Mouse (Mus musculus): ENCODE measurements around the gene Mtnr1a. TPM values are rescaled to one million over a fixed set of nuclear protein-coding genes. Genes with fewer than 3 reads are reported as not detected.

Mtnr1a gene
- 0.30 TPM in 1 of 2 replicates, not detected in the other for polyA plus RNA-seq (2014; fragmentation: Nextera tagmentation; extraction: Ambion mirVana)

DNA sequence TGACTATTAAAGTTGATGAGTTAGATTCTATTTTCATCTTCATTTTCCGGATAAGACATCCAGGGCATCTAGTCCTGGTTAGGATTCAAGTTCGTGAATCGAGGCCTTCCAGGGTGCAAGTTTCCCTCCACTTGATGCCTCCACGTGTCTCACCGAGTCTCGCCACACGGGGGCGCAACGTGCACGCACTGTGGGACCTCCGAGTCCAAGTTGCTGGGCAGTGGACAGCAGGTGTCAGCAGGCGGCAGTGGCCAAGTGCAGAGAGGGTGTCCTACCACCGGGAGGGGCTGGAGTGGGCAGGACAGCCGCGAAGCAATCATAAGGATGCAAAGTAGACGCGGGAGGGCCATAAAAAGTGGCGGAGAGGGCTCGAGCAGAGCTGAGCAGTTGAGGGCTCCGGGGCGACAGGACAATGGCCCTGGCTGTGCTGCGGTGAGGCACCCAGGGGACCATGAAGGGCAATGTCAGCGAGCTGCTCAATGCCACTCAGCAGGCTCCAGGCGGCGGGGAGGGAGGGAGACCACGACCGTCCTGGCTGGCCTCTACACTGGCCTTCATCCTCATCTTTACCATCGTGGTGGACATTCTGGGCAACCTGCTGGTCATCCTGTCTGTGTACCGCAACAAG is at the start of gene Mtnr1a:
Mtnr1a (plus strand) TSS at position 379 of the 628 bp plus-strand sequence.
- Histone ChIP-seq H3K4me3 (ENCODE audit: low read depth, low read length) (peak within 1 kb of the TSS; percentile 23), H3K4me2 (peak within 1 kb of the TSS; percentile 57), H3K9me3 (ENCODE audit: low read depth, low read length) (no peaks in the 10 kb centered on the region), H3K4me1 (ENCODE audit: insufficient read depth) (no peaks in the 10 kb centered on the region), H3K27me3 (ENCODE audit: insufficient read depth, low read length) (peaks cover 7% of the 10 kb centered on the region; the same call in 1 of the 2 replicates), H3K36me3 (ENCODE audit: insufficient read depth) (no peaks in the 10 kb centered on the region), H3K9ac (no peak within 1 kb of the TSS), H3K27ac (ENCODE audit: low read depth) (no peak within 1 kb of the TSS)
- DNase-seq (peak; percentile 95), ATAC-seq (ENCODE audit: insufficient read depth) (peak; percentile 87)
- TF ChIP-seq CTCF (IDR thresholded peaks at IDR 0.05; ENCODE audit: low read depth), result peak; percentile 100
- WGBS, result 10% methylated on average over 29 of the region's 29 CpGs

DNA sequence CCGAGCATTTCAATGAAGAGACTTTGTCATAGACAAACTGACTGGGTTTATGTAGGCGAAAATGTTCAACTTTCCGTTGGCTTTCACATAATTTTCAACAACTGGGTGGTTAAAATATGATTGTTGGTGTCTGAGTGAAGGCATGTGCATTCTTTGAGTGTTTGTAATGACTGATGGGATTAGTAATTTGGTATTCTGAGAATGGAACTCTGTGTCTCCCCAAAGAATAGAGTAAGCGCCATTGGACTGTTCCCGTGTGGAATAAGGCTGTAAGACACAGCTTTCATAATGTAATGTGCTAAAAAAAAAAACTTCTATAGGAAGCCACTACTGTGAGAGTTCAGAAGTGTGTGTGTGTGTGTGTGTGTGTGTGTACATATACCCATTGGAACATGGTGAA is 49.7 kb upstream of the Mtnr1a start:
- ATAC-seq (ENCODE audit: insufficient read depth), result no peak
- Histone ChIP-seq H3K9me3 (ENCODE audit: low read depth, low read length) (no peaks in the 10 kb centered on the region), H3K4me3 (ENCODE audit: low read depth, low read length) (no peak overlapping the region), H3K36me3 (ENCODE audit: insufficient read depth) (peaks cover 83% of the 10 kb centered on the region), H3K27me3 (ENCODE audit: insufficient read depth, low read length) (no peaks in the 10 kb centered on the region), H3K4me2 (no peak overlapping the region), H3K27ac (ENCODE audit: low read depth) (no peak overlapping the region), H3K9ac (no peak overlapping the region), H3K4me1 (ENCODE audit: insufficient read depth) (no peaks in the 10 kb centered on the region)
- 73% methylated on average over 5 of the region's 5 CpGs for WGBS
- DNase-seq, result no peak
- no peak for TF ChIP-seq CTCF (IDR thresholded peaks at IDR 0.05; ENCODE audit: low read depth)

DNA sequence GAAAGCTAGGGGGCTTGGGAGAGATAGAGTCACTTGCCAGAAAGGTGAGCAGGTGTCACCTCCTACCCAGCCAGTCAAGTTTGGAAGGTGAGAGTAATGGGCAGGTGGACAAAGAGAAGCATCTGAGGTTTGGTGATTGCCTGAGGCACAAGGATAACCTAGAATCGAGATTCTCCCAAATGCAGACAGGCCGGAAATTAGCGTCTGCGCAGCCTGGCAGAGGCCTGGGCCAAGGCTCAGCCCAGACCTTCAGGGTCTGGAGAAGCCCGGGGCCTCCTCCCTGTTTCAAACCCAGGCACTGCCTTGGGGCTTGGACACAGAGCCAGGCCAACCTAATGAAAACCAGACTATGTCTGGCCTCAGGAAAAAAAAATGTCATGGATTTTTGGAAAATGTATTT is 47.8 kb upstream of the Mtnr1a start:
- Histone ChIP-seq H3K27ac (ENCODE audit: low read depth) (no peak overlapping the region), H3K9me3 (ENCODE audit: low read depth, low read length) (no peaks in the 10 kb centered on the region), H3K36me3 (ENCODE audit: insufficient read depth) (peaks cover 84% of the 10 kb centered on the region), H3K27me3 (ENCODE audit: insufficient read depth, low read length) (no peaks in the 10 kb centered on the region), H3K4me1 (ENCODE audit: insufficient read depth) (no peaks in the 10 kb centered on the region), H3K4me3 (ENCODE audit: low read depth, low read length) (no peak overlapping the region), H3K9ac (no peak overlapping the region), H3K4me2 (no peak overlapping the region)
- no peak for TF ChIP-seq CTCF (IDR thresholded peaks at IDR 0.05; ENCODE audit: low read depth)
- ATAC-seq (ENCODE audit: insufficient read depth) (peak; percentile 35; the same call in 1 of the 2 replicates), DNase-seq (no peak)
- WGBS, result 88% methylated on average over 5 of the region's 5 CpGs

DNA sequence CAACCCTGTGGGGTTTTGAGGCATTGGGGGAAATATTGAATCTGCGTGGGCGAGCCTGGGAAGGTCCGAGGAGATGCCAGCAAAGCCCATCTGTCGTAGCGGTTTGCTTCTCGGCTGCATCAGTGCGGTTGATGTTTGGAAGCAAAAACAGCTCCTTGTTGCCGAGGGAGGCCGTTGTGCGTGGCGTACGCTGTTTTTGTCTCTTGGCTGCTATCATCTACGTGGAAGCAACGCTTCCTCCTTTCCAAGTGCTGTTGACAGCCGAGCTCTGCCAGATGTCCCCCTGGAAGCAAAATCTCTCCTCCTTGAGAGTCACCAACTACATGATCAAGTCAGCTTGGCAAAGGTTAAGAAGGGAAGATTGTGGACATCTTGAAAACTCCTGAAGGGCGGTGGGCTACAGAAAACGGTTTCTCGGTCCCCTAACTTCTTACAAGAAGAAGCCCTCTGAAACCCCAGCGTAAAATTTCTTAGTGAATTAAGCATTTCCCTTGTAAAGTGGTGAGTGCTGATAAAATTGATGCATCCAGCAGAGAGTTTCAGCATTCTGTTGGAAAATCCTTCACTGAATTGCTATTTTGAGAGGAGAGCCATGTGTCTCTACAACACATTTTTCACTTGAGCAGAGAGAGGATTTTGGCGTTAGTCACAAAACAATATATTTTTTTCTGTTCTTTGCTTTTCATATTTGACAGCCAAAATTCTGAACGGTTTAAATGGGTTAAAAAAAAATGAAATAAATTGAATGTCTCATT is 46.8 kb upstream of the Mtnr1a start:
- ATAC-seq (ENCODE audit: insufficient read depth) (no peak), DNase-seq (no peak)
- Histone ChIP-seq H3K4me3 (ENCODE audit: low read depth, low read length) (no peak overlapping the region), H3K4me2 (no peak overlapping the region), H3K9me3 (ENCODE audit: low read depth, low read length) (no peaks in the 10 kb centered on the region), H3K27me3 (ENCODE audit: insufficient read depth, low read length) (no peaks in the 10 kb centered on the region), H3K4me1 (ENCODE audit: insufficient read depth) (no peaks in the 10 kb centered on the region), H3K9ac (no peak overlapping the region), H3K36me3 (ENCODE audit: insufficient read depth) (peaks cover 88% of the 10 kb centered on the region), H3K27ac (ENCODE audit: low read depth) (no peak overlapping the region; the same call in 1 of the 2 replicates)
- 75% methylated on average over 21 of the region's 21 CpGs for WGBS
- no peak for TF ChIP-seq CTCF (IDR thresholded peaks at IDR 0.05; ENCODE audit: low read depth)

DNA sequence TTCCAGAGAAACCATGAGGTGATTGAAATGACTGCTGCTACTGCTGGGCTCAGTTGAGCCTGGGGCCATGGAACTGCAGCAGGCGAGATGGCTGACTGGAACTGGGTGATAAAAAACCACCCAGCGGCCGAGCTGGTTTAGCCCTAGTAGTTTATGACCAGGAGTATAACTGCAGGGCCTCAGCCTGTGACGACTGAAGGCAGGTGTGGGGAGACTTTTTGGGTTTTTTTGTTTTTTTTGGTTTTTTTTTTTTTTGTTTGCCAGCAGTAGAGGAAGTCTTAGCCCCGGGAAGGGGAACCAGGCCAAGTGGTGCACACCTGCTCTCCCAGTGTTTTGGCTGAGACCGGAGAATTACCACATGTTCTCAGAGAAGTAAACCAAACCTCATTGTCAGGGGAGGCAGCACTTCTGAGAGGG is 40.8 kb upstream of the Mtnr1a start:
- 66% methylated on average over 6 of the region's 6 CpGs for WGBS
- Histone ChIP-seq H3K4me1 (ENCODE audit: insufficient read depth) (no peaks in the 10 kb centered on the region), H3K9ac (no peak overlapping the region), H3K9me3 (ENCODE audit: low read depth, low read length) (no peaks in the 10 kb centered on the region), H3K4me2 (no peak overlapping the region), H3K27ac (ENCODE audit: low read depth) (no peak overlapping the region), H3K27me3 (ENCODE audit: insufficient read depth, low read length) (no peaks in the 10 kb centered on the region), H3K36me3 (ENCODE audit: insufficient read depth) (peaks cover 87% of the 10 kb centered on the region), H3K4me3 (ENCODE audit: low read depth, low read length) (no peak overlapping the region)
- no peak for DNase-seq
- TF ChIP-seq CTCF (IDR thresholded peaks at IDR 0.05; ENCODE audit: low read depth), result no peak
- ATAC-seq (ENCODE audit: insufficient read depth), result no peak

DNA sequence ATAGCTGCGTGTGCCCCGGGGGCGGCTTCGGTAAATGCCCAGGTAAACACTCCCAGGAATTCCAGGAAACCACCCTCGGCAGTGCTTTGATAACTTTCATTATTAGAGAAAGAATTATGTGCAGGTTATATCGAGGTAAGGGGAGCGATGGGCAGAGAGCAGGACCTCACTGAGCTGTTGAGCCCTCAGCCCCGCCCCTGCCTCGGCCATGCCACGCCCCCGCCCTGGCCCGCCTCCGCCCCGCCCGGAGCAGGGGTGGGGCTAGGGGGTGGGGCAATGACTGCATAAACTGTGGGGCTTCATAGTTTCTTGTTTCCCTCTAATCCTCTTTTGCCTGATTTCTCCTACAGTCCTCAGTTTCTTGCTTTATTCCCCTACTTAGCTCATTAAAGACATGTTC is 30.6 kb upstream of the Mtnr1a start:
- Histone ChIP-seq H3K27me3 (ENCODE audit: insufficient read depth, low read length) (no peaks in the 10 kb centered on the region), H3K4me3 (ENCODE audit: low read depth, low read length) (no peak overlapping the region), H3K27ac (ENCODE audit: low read depth) (no peak overlapping the region), H3K4me1 (ENCODE audit: insufficient read depth) (no peaks in the 10 kb centered on the region), H3K9ac (no peak overlapping the region), H3K36me3 (ENCODE audit: insufficient read depth) (peaks cover 91% of the 10 kb centered on the region), H3K4me2 (no peak overlapping the region), H3K9me3 (ENCODE audit: low read depth, low read length) (no peaks in the 10 kb centered on the region)
- ATAC-seq (ENCODE audit: insufficient read depth) (no peak), DNase-seq (no peak)
- TF ChIP-seq CTCF (IDR thresholded peaks at IDR 0.05; ENCODE audit: low read depth), result no peak
- 79% methylated on average over 15 of the region's 15 CpGs for WGBS

DNA sequence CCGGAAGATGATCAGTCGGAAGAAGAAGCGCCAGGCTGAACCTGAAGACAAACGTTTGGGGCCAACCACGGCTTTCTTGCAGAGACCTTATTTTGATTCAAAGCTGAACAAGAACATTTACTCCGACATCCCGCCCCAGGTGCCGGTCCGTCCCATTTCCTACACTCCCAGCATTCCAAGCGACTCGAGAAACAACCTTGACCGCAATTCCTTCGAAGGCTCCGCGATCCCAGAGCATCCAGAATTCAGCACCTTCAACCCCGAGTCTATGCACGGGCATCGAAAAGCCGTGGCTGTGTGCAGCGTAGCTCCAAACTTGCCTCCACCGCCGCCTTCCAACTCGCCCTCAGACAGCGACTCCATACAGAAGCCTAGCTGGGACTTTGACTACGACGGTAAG is 24.8 kb upstream of the Mtnr1a start:
- no peak for TF ChIP-seq CTCF (IDR thresholded peaks at IDR 0.05; ENCODE audit: low read depth)
- WGBS, result 95% methylated on average over 26 of the region's 26 CpGs

More for the DNA sequence above, 24.8 kb upstream of the Mtnr1a start:
- DNase-seq (no peak), ATAC-seq (ENCODE audit: insufficient read depth) (no peak)
- Histone ChIP-seq H3K9ac (no peak overlapping the region), H3K4me3 (ENCODE audit: low read depth, low read length) (no peak overlapping the region), H3K4me1 (ENCODE audit: insufficient read depth) (no peaks in the 10 kb centered on the region), H3K36me3 (ENCODE audit: insufficient read depth) (peaks cover 87% of the 10 kb centered on the region), H3K4me2 (no peak overlapping the region), H3K27ac (ENCODE audit: low read depth) (no peak overlapping the region), H3K9me3 (ENCODE audit: low read depth, low read length) (no peaks in the 10 kb centered on the region), H3K27me3 (ENCODE audit: insufficient read depth, low read length) (no peaks in the 10 kb centered on the region)
